Mouse (Mus musculus): ENCODE measurements at regions not wholly inside any gene's neighbourhood (a gene's known extent, or its start where the extent isn't known, plus 50 kb on each side); places are given as distances from the start of the nearest gene placed in this dataset.

DNA sequence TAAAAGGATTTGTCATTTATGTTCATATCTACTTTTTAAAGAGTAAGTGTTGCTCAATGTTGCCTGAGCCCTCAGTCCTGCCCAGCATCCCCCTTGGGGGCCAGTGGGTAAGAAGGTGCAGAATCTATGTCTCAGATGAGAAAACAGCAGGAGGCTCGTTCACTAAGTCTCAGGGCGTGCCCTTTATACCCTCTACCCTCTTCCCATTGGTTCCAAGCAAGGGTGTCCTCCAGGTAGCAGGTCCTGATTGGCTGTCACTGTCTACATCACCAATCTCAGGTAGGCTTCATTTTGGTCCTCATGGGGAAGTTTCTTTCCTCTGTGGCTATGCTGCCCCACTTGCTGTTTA lies 420.3 kb downstream of the Basp1 start:
- TF ChIP-seq POLR2A (IDR thresholded peaks at IDR 0.05; ENCODE audit: insufficient read depth, low read length): no peak
- TF ChIP-seq CTCF (IDR thresholded peaks at IDR 0.05; ENCODE audit: low read depth, low read length): no peak

Measured in ES-Bruce4 (cell line).